Mouse (Mus musculus) heart, embryonic 16.5 days (tissue): ENCODE measurements around the gene Matn4. TPM values are rescaled to one million over a fixed set of nuclear protein-coding genes. Genes with fewer than 3 reads are reported as not detected.

ENCODE experiments used
- ATAC-seq: fragments of 200-750 bp; cut with Nextera tagmentation; replicated peaks from 2 replicates; pipeline ENCODE4 v1.8.0; 2017; ENCODE audit warnings: moderate number of reproducible peaks; ENCODE audit not compliant: insufficient read depth, low FRiP score; ENCODE audit errors: extremely low read depth
- H3K27ac ChIP-seq: fragments of 300-500 bp; sonication (generic); 2 replicates; pipeline ENCODE4 v1.5.1; 2014; ENCODE audit warnings: mild to moderate bottlenecking, low read length, control low read depth, moderate library complexity
- H3K27me3 ChIP-seq: fragments of 300-500 bp; sonication (generic); 2 replicates; pipeline ENCODE4 v1.6.1; 2014; ENCODE audit warnings: low read length, mixed read lengths; ENCODE audit not compliant: control insufficient read depth, insufficient read depth
- H3K36me3 ChIP-seq: fragments of 300-500 bp; sonication (generic); 2 replicates; pipeline ENCODE4 v1.6.1; 2014; ENCODE audit not compliant: control insufficient read depth, insufficient read depth
- H3K4me1 ChIP-seq: fragments of 300-500 bp; sonication (generic); 2 replicates; pipeline ENCODE4 v1.6.1; 2014; ENCODE audit warnings: low read length, mixed read lengths; ENCODE audit not compliant: control insufficient read depth, insufficient read depth
- H3K4me2 ChIP-seq: fragments of 300-500 bp; sonication (generic); 2 replicates; pipeline ENCODE4 v1.6.1; 2014; ENCODE audit warnings: low read depth, mild to moderate bottlenecking, control low read depth, low read length
- H3K4me3 ChIP-seq: fragments of 300-500 bp; sonication (generic); 2 replicates; pipeline ENCODE4 v1.5.1; 2014; ENCODE audit warnings: mild to moderate bottlenecking, control low read depth, low read length
- H3K9ac ChIP-seq: fragments of 300-500 bp; sonication (generic); 2 replicates; pipeline ENCODE4 v1.6.1; 2014; ENCODE audit warnings: low read length, control low read depth
- H3K9me3 ChIP-seq: fragments of 300-500 bp; sonication (generic); replicated peaks from 2 replicates; pipeline ENCODE4 v1.6.1; 2016; ENCODE audit warnings: low read length; ENCODE audit not compliant: control insufficient read depth
- WGBS: fragments of 180-500 bp; shearing (Covaris S2); extraction: QIAGEN DNeasy Blood & Tissue Kit; methylation state at CpG from one replicate; pipeline ENCODE4 v1.1.7; 2014; 5-methylcytosine and 5-hydroxymethylcytosine counted together
- polyA plus RNA-seq: library from polyadenylated mRNA; unstranded; fragments of >200 nt; fragmentation: Nextera tagmentation; extraction: Ambion mirVana; gene quantifications from 2 replicates; pipeline ENCODE4 v1.2.1, GENCODE M21; 2015

The Matn4 gene
- polyA plus RNA-seq, 1 experiment from 2014 or later: 7.2 TPM

DNA sequence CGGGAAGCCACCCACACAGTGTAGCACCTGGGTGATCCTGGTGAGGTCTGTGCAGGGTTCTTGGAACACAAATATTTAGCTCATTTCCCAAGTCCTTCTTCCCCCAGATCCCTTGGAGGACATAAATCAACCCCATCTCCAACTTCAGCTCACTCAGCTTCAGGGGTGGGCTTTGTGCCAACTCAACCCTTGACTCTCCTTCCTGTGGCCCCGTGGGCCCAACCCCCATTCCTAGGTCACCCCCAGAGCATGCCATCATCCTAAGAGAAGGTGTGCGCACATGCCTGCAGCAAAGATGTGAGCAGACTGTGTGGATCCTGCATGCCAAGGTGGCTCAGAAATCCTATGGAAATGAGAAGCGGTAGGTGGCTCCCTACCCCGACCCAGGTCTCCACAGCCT lies 559 bp upstream of the Matn4 start:
- H3K36me3 ChIP-seq: no peaks in the 10 kb centered on the region
- ATAC-seq: no peak
- H3K4me2 ChIP-seq: no peak overlapping the region
- WGBS: 45% methylated on average over 5 of the region's 5 CpGs
- no peak overlapping the region for H3K27ac ChIP-seq
- peaks cover 16% of the 10 kb centered on the region for H3K4me1 ChIP-seq
- H3K9ac ChIP-seq: no peak overlapping the region
- H3K9me3 ChIP-seq: no peaks in the 10 kb centered on the region
- H3K4me3 ChIP-seq: no peak overlapping the region
- peaks cover 95% of the 10 kb centered on the region for H3K27me3 ChIP-seq

DNA sequence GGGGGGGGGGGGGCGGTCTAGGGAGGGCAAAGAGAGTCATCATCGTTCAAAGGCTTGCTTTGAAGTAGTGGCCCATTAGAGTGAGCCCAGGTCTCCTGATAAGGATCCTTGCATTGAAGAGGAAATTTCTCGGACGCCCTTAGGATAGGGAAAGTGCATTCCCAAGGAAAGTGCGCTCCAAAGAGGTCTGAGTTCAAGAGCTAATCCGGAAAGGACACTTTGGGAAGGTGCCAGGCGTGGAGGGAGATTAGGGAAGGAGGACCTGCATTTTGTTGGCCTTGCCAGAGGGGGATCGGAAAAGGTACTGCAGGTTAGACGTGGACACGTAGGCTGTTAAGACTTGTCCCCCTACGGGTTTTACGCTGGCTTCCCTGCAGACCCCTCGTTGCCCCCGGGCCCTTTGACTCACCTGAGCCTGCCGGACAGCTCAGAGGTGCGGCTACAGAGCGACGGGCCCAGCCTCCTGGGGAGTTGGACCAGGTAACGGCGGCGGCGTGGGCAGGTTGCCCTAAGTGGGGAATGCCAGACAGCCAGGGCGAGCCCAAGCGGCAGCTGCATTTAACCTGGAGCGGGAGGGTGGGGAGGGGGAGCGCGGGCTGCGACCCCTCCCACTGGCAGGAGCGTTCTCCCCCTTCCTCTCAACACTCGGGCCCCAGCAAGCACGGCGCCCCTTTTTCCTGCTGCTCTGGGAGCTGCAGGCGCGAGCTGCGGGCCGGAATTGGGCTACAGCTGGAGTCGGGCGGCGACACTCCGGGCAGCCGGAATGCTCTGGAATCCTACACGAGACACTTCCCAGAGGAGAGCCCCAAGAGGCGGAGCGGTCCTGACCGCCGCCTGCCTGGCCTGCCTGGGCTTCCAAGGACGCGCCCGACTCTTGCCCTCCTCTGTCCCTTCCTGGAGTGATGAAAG lies 624 bp downstream of the Matn4 start:
- Histone ChIP-seq H3K27me3 (peaks cover 95% of the 10 kb centered on the region), H3K9me3 (no peaks in the 10 kb centered on the region), H3K4me1 (peaks cover 17% of the 10 kb centered on the region), H3K4me3 (peak overlapping the region; percentile 48), H3K27ac (no peak overlapping the region), H3K36me3 (no peaks in the 10 kb centered on the region), H3K9ac (peak overlapping the region; percentile 28), H3K4me2 (peak overlapping the region; percentile 68)
- no peak; the same call in 1 of the 2 replicates for ATAC-seq
- 2% methylated on average over 46 of the region's 49 CpGs for WGBS

DNA sequence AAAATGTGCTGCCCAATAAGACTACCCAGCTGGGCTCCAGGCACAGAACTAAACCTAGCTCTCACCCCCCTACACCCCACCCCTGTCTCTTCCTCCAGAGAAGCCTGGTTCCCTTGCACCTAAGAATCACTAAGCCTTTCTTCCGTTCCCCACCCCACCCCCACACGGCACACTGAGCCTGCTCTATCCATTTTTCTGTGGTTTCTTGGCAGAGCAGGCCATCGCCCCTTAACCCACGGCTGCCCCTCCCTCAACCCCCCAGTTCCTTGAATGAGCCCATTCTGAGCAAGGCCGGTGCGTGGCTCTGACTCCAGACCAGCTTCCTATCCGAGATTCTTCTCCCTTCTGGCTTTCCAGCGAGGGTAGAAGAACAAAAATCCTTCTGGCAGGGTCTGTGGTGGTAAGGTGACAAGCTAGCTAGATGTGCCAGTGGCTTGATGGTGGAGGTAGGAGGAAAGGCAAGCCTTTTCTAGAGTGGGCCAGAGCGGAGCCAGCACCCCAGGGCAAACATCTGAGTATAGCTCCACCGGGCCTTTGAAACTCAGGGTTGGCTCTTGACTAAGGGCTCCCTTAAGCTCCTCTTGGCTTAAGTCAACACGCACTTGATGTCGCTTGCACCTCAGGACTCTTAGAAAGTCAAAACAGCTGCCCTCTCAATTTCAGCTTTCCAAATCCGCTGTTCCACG lies 1.4 kb downstream of the Matn4 start:
- Histone ChIP-seq H3K9ac (no peak overlapping the region), H3K9me3 (no peaks in the 10 kb centered on the region), H3K4me1 (peaks cover 17% of the 10 kb centered on the region), H3K4me3 (no peak overlapping the region), H3K4me2 (peak overlapping the region; percentile 68; the same call in 1 of the 2 replicates), H3K27ac (no peak overlapping the region), H3K27me3 (peaks cover 94% of the 10 kb centered on the region), H3K36me3 (no peaks in the 10 kb centered on the region)
- no peak for ATAC-seq
- WGBS: 17% methylated on average over 14 of the region's 14 CpGs

DNA sequence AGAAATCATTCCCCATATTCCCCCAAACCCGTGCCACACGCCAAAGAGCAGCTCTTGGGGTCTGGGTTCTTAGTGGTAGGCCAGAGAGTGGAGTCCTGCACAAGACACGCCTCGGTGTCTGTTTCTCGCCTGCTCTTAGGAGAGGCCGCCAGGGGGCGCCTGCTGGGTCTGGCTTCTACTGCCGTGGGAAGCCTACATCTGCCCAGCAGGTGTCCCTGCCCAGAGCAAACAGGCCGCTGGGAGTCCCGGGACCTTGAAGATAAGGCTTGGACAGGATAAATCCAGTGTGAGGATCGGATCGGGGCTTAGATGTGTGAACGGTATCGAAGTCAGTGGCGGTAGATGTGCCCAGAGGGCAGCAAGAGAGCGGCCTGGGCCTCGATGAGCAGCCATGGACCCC lies 2.1 kb downstream of the Matn4 start, which contains the start of gene Rbpjl:
Gene Rbpjl (plus strand): TSS at position 236 of the 400 bp plus-strand sequence.
- H3K27me3 ChIP-seq: peaks cover 87% of the 10 kb centered on the region
- ATAC-seq: no peak
- H3K9me3 ChIP-seq: no peaks in the 10 kb centered on the region
- no peak within 1 kb of the TSS; the same call in 1 of the 2 replicates for H3K4me3 ChIP-seq
- no peak within 1 kb of the TSS for H3K27ac ChIP-seq
- 4% methylated on average over 17 of the region's 17 CpGs for WGBS
- H3K9ac ChIP-seq: no peak within 1 kb of the TSS
- H3K36me3 ChIP-seq: no peaks in the 10 kb centered on the region
- peak within 1 kb of the TSS; percentile 68; the same call in 1 of the 2 replicates for H3K4me2 ChIP-seq
- H3K4me1 ChIP-seq: peaks cover 14% of the 10 kb centered on the region

DNA sequence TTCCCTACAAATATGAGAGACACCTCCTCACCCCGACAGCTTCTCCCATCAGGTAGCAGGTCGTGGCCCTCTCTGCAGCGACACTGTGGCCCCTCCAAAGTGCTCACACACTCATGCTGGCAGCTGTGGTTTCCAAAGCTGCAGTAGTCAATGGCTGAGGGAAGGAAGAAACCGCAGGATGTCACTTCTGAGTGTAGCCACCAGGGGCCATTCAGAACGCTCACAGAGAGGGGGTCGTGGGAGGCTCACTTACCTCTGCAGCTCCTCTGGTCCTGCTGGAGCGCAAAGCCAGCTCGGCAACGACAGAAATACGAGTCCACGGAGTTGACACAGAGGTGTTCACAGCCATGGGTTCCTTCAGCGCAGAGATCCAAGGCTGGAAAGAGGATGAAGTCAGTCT lies 8.0 kb downstream of the Matn4 start:
- ATAC-seq: no peak
- Histone ChIP-seq H3K9me3 (no peaks in the 10 kb centered on the region), H3K4me2 (no peak overlapping the region), H3K4me1 (peaks cover 4% of the 10 kb centered on the region), H3K4me3 (no peak overlapping the region), H3K9ac (no peak overlapping the region), H3K27ac (no peak overlapping the region), H3K36me3 (no peaks in the 10 kb centered on the region), H3K27me3 (peaks cover 42% of the 10 kb centered on the region)
- WGBS: 65% methylated on average over 12 of the region's 12 CpGs

DNA sequence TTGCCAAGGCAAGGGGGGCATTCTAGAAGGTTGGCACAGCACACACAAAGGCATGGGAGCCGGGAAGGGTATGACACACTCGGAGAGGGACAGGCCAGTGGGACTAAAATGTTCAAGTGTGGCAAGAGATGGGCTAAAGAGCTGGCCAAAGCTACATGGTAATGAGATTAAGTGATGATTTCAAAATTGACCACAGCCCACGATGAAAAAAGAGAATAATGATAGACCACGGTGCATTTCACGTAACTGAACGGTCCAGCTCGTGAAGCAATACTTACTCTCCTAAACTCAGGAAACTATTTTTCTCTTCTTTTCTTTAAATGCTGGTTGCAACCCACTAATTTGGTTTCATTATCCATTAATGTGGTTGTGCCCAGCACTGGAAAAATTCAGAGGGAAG lies 8.9 kb downstream of the Matn4 start:
- H3K36me3 ChIP-seq: no peaks in the 10 kb centered on the region
- H3K9ac ChIP-seq: no peak overlapping the region
- 87% methylated on average over 7 of the region's 7 CpGs for WGBS
- H3K27ac ChIP-seq: no peak overlapping the region
- H3K27me3 ChIP-seq: peaks cover 35% of the 10 kb centered on the region
- H3K4me1 ChIP-seq: peaks cover 4% of the 10 kb centered on the region
- H3K4me3 ChIP-seq: no peak overlapping the region
- ATAC-seq: no peak
- no peaks in the 10 kb centered on the region for H3K9me3 ChIP-seq
- no peak overlapping the region for H3K4me2 ChIP-seq

DNA sequence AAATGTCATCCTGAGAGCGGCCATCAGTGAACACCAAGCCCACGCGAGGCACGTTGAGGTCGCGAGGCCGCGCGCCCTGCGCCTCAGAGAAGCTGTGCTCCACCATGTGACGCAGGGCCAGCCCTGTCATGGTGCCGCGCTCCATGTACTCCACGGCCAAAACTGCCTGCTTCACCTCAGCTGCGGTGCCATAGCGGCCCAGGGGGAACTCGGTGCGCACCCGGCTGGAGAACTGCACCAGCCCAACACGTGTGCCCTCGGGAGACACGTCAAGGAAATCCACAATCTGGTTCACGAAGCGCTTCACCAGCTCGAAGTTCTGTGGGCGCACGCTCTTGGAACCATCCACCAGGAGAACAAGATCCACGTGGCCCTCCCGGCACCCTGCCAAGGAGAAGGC lies 11.8 kb downstream of the Matn4 start:
- WGBS: 71% methylated on average over 29 of the region's 29 CpGs
- Histone ChIP-seq H3K4me2 (no peak overlapping the region), H3K27me3 (peaks cover 27% of the 10 kb centered on the region), H3K27ac (no peak overlapping the region), H3K9ac (no peak overlapping the region), H3K4me1 (0 out of 2 replicates have a peak, but pooled peaks cover 2% of the 10 kb centered on the region), H3K36me3 (no peaks in the 10 kb centered on the region), H3K4me3 (no peak overlapping the region), H3K9me3 (no peaks in the 10 kb centered on the region)
- no peak for ATAC-seq

DNA sequence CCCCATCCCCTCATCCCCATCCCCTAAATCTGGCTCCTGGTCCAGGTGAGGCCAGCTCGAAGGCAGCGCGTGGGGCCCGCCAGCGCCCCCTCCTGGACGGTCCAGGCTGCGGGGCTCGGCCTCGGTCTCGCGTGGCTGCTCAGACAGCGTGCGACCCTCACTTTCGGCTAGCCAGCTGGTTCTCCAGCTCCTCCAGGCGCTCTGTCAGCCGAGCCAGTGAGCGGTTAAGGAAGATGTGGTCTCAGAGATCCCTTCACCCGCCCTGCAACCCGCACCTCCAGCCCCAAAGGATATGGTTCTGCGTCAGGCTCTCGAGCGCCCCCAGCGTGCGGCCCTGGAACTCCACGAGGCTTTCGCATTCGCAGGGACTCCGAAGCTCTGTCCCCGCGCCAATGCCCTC lies 15.5 kb downstream of the Matn4 start:
- WGBS: under 1% methylated on average over 30 of the region's 30 CpGs
- no peaks in the 10 kb centered on the region for H3K36me3 ChIP-seq
- H3K9me3 ChIP-seq: no peaks in the 10 kb centered on the region
- peak overlapping the region; percentile 53 for H3K9ac ChIP-seq
- H3K4me2 ChIP-seq: peak overlapping the region; percentile 75
- ATAC-seq: peak; percentile 47; the same call in 1 of the 2 replicates
- H3K4me1 ChIP-seq: 0 out of 2 replicates have a peak, but pooled peaks cover 2% of the 10 kb centered on the region
- peaks cover 32% of the 10 kb centered on the region for H3K27me3 ChIP-seq
- H3K4me3 ChIP-seq: peak overlapping the region; percentile 55
- 0 out of 2 replicates have a peak overlapping the region, but pooled peaks have one; percentile 14 for H3K27ac ChIP-seq
